Mouse (Mus musculus) heart, embryonic 16.5 days (tissue): ENCODE data around the gene Shroom3. TPM values are rescaled to one million over a fixed set of nuclear protein-coding genes. Genes with fewer than 3 reads are reported as not detected.

Experiments
- ATAC-seq: fragments of 200-750 bp; cut with Nextera tagmentation; replicated peaks from 2 replicates; pipeline ENCODE4 v1.8.0; 2017; ENCODE audit warnings: moderate number of reproducible peaks; ENCODE audit not compliant: insufficient read depth, low FRiP score; ENCODE audit errors: extremely low read depth
- H3K27ac ChIP-seq: fragments of 300-500 bp; sonication (generic); 2 replicates; pipeline ENCODE4 v1.5.1; 2014; ENCODE audit warnings: mild to moderate bottlenecking, low read length, control low read depth, moderate library complexity
- H3K27me3 ChIP-seq: fragments of 300-500 bp; sonication (generic); 2 replicates; pipeline ENCODE4 v1.6.1; 2014; ENCODE audit warnings: low read length, mixed read lengths; ENCODE audit not compliant: control insufficient read depth, insufficient read depth
- H3K36me3 ChIP-seq: fragments of 300-500 bp; sonication (generic); 2 replicates; pipeline ENCODE4 v1.6.1; 2014; ENCODE audit not compliant: control insufficient read depth, insufficient read depth
- H3K4me1 ChIP-seq: fragments of 300-500 bp; sonication (generic); 2 replicates; pipeline ENCODE4 v1.6.1; 2014; ENCODE audit warnings: low read length, mixed read lengths; ENCODE audit not compliant: control insufficient read depth, insufficient read depth
- H3K4me2 ChIP-seq: fragments of 300-500 bp; sonication (generic); 2 replicates; pipeline ENCODE4 v1.6.1; 2014; ENCODE audit warnings: low read depth, mild to moderate bottlenecking, control low read depth, low read length
- H3K4me3 ChIP-seq: fragments of 300-500 bp; sonication (generic); 2 replicates; pipeline ENCODE4 v1.5.1; 2014; ENCODE audit warnings: mild to moderate bottlenecking, control low read depth, low read length
- H3K9ac ChIP-seq: fragments of 300-500 bp; sonication (generic); 2 replicates; pipeline ENCODE4 v1.6.1; 2014; ENCODE audit warnings: low read length, control low read depth
- H3K9me3 ChIP-seq: fragments of 300-500 bp; sonication (generic); replicated peaks from 2 replicates; pipeline ENCODE4 v1.6.1; 2016; ENCODE audit warnings: low read length; ENCODE audit not compliant: control insufficient read depth
- WGBS: fragments of 180-500 bp; shearing (Covaris S2); extraction: QIAGEN DNeasy Blood & Tissue Kit; methylation state at CpG from one replicate; pipeline ENCODE4 v1.1.7; 2014; 5-methylcytosine and 5-hydroxymethylcytosine counted together
- polyA plus RNA-seq: library from polyadenylated mRNA; unstranded; fragments of >200 nt; fragmentation: Nextera tagmentation; extraction: Ambion mirVana; gene quantifications from 2 replicates; pipeline ENCODE4 v1.2.1, GENCODE M21; 2015

Shroom3 gene
- polyA plus RNA-seq, 1 experiment from 2014 or later: 11.7 TPM

GRCm38 (mm10) chr5:92985391-92985790 is 302.2 kb downstream of the Shroom3 start:
- no peak overlapping the region for H3K9ac ChIP-seq
- no peak overlapping the region for H3K4me2 ChIP-seq
- H3K27ac ChIP-seq: no peak overlapping the region
- no peaks in the 10 kb centered on the region for H3K36me3 ChIP-seq
- WGBS: 93% methylated on average over 2 of the region's 2 CpGs
- H3K27me3 ChIP-seq: no peaks in the 10 kb centered on the region
- no peak overlapping the region for H3K4me3 ChIP-seq
- H3K4me1 ChIP-seq: peaks cover 2% of the 10 kb centered on the region; the same call in 1 of the 2 replicates
- H3K9me3 ChIP-seq: 0 out of 2 replicates have a peak, but pooled peaks cover 2% of the 10 kb centered on the region
- no peak for ATAC-seq

GRCm38 (mm10) chr5:92986651-92987610 is 303.7 kb downstream of the Shroom3 start:
- Histone ChIP-seq H3K9ac (no peak overlapping the region), H3K27me3 (no peaks in the 10 kb centered on the region), H3K4me2 (no peak overlapping the region), H3K36me3 (no peaks in the 10 kb centered on the region), H3K4me3 (no peak overlapping the region), H3K9me3 (0 out of 2 replicates have a peak, but pooled peaks cover 2% of the 10 kb centered on the region), H3K4me1 (peaks cover 6% of the 10 kb centered on the region), H3K27ac (no peak overlapping the region)
- ATAC-seq: no peak
- WGBS: 79% methylated on average over 22 of the region's 22 CpGs

GRCm38 (mm10) chr5:92987891-92988768 is 304.9 kb downstream of the Shroom3 start:
- Histone ChIP-seq H3K27me3 (no peaks in the 10 kb centered on the region), H3K27ac (no peak overlapping the region), H3K4me3 (no peak overlapping the region), H3K9ac (no peak overlapping the region), H3K36me3 (no peaks in the 10 kb centered on the region), H3K4me2 (no peak overlapping the region), H3K9me3 (0 out of 2 replicates have a peak, but pooled peaks cover 2% of the 10 kb centered on the region), H3K4me1 (peaks cover 9% of the 10 kb centered on the region)
- 63% methylated on average over 14 of the region's 16 CpGs for WGBS
- no peak for ATAC-seq

DNA sequence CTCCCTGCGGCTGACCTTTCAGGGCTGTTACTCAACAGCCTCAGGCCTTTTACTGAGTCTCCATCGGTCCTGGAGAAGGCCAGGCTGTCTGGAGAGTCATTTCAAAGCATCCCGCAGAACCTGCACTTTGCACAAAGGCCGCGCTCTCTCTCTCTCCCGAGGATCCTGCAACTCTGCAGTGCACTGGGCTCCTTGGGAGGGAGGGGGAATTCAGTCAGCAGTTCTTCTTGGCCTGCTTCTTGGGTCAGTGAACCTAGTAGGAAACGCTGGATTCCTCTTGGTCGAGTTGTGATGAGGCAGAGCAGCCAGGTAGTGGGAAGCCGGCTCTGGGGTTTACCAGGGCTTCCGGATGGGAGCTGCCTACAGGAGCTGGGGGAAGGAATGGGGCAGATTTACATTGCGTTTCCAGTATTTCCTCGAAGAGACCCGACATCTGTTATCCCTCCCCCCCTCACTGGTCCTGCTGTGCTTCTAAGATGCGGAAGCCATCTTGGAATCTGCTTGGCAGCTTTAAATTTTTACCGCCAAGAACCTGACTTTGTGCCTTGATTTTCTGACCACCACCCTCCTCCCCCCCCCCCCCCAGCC is 305.6 kb downstream of the Shroom3 start:
- no peak overlapping the region for H3K27ac ChIP-seq
- WGBS: 45% methylated on average over 15 of the region's 15 CpGs
- H3K4me1 ChIP-seq: peaks cover 9% of the 10 kb centered on the region
- H3K27me3 ChIP-seq: no peaks in the 10 kb centered on the region
- ATAC-seq: no peak
- H3K9me3 ChIP-seq: 0 out of 2 replicates have a peak, but pooled peaks cover 2% of the 10 kb centered on the region
- H3K4me3 ChIP-seq: no peak overlapping the region
- no peaks in the 10 kb centered on the region for H3K36me3 ChIP-seq
- H3K4me2 ChIP-seq: no peak overlapping the region
- no peak overlapping the region for H3K9ac ChIP-seq

DNA sequence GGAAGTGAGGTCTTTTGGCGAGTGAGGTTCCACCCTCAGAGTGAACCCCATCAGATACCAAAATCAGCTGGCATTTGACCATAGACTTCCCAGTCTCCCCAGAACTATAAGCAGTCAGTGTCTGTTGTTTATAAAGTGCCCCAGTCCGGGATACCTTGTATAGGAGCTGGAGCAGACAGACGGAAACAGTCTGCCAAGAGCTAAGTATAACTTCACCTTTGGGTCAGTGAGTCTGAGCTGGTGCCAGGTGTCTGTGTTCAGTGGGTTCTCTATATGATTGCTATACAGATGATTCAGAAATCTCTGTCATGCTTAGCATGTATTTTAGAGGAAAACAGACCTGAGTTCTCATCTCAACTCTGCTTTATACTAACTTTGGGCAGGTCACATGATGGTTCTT is 308.9 kb downstream of the Shroom3 start:
- Histone ChIP-seq H3K4me3 (no peak overlapping the region), H3K27ac (no peak overlapping the region), H3K4me2 (no peak overlapping the region), H3K9me3 (no peaks in the 10 kb centered on the region), H3K4me1 (peaks cover 12% of the 10 kb centered on the region), H3K9ac (no peak overlapping the region), H3K27me3 (no peaks in the 10 kb centered on the region), H3K36me3 (no peaks in the 10 kb centered on the region)
- 46% methylated on average over 3 of the region's 3 CpGs for WGBS
- no peak for ATAC-seq

DNA sequence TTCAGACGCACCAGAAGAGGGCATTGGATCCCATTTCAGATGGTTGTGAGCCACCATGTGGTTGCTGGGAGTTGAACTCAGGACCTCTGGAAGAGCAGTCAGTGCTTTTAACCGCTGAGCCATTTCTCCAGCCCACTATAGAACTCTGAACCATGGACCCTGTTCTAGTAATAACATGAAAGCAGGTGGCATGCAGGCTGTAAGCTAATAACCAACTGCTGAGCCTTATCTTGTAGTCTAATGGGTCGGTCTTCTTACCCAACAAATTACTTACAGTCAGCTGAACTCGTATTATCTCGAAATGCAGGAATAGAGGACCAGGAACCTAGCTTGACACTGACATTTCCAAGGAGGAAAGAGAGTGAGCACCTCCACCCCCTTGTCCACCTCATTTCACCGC is 311.1 kb downstream of the Shroom3 start:
- Histone ChIP-seq H3K4me1 (peaks cover 14% of the 10 kb centered on the region), H3K9ac (no peak overlapping the region), H3K36me3 (no peaks in the 10 kb centered on the region), H3K4me3 (no peak overlapping the region), H3K4me2 (no peak overlapping the region), H3K9me3 (no peaks in the 10 kb centered on the region), H3K27ac (no peak overlapping the region), H3K27me3 (no peaks in the 10 kb centered on the region)
- 71% methylated on average over 6 of the region's 6 CpGs for WGBS
- no peak for ATAC-seq

DNA sequence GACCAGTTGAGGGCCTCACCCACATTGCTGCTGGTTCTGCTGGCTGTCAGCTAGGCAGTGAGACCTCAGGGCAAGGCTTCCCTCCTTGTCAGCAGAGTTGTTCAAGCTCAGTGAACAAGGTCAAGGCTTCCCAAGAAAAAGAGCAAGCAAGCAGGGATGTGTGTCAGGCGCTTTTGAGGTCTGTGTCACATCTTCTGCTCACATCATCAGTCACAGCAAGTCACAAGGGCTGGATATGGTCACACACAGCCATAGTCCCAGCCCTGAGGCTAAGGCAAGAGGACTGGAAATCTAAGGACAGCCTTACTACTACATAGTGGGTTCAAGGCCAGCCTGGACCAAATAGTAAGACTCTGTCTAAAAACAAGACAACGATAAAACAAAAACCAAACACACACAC is 311.6 kb downstream of the Shroom3 start:
- no peak overlapping the region for H3K4me3 ChIP-seq
- H3K27ac ChIP-seq: no peak overlapping the region
- no peak overlapping the region for H3K4me2 ChIP-seq
- H3K27me3 ChIP-seq: no peaks in the 10 kb centered on the region
- H3K9ac ChIP-seq: no peak overlapping the region
- ATAC-seq: no peak
- 82% methylated on average over 2 of the region's 2 CpGs for WGBS
- no peaks in the 10 kb centered on the region for H3K9me3 ChIP-seq
- peaks cover 14% of the 10 kb centered on the region for H3K4me1 ChIP-seq
- no peaks in the 10 kb centered on the region for H3K36me3 ChIP-seq

DNA sequence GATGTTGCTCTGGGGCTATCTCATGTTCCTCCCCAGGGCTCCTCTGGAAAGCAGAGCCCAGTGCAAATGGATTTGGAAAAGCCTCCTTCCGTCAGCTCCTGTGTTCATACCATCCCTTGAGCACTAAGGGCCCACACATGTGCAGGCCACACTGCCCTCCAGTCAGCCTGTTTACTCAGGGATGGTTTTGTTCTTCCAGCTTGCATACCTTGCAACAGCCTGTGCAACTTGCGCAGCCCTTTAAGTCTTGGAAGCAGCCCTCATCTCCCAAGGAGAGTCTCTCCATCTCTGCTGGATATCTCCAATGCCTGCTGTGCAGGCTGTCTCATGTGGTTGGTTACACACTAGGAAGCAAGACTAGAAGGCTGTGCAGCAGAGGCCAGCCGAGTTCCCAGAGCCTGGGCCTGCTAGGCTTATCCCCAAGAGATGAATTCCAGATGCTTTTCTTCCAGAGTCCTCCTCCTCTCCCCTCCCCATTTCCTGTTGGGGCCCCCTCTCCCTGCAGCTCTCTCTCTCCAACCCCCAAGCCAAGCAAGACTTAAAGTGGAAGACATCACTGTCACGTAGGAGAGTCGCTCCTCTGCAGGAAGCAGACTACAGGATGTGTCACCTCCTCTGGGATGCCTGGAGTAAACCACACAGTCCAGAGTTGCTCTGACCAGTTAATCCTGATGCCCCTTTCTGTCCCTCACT is 314.3 kb downstream of the Shroom3 start:
- Histone ChIP-seq H3K9me3 (no peaks in the 10 kb centered on the region), H3K36me3 (no peaks in the 10 kb centered on the region), H3K4me2 (peak overlapping the region; percentile 11; the same call in 1 of the 2 replicates), H3K4me3 (no peak overlapping the region), H3K27ac (peak overlapping the region; percentile 91), H3K9ac (peak overlapping the region; percentile 18; the same call in 1 of the 2 replicates), H3K27me3 (no peaks in the 10 kb centered on the region), H3K4me1 (peaks cover 15% of the 10 kb centered on the region)
- WGBS: 33% methylated on average over 5 of the region's 5 CpGs
- peak; percentile 89 for ATAC-seq
